Mouse (Mus musculus) liver, embryonic 11.5 days (tissue): Measurements from ENCODE around the gene Adssl1. TPM values are rescaled to one million over a fixed set of nuclear protein-coding genes. Genes with fewer than 3 reads are reported as not detected.

Experiments used
- ATAC-seq: fragments of 200-750 bp; cut with Nextera tagmentation; replicated peaks from 2 replicates; pipeline ENCODE4 v1.8.0; 2017; ENCODE audit warnings: moderate number of reproducible peaks, mild to moderate bottlenecking, moderate TSS enrichment, moderate library complexity; ENCODE audit not compliant: low FRiP score
- DNase-seq: peaks from one replicate; pipeline ENCODE4 v3.0.0-alpha.2; 2017; ENCODE audit warnings: low spot score
- H3K27ac ChIP-seq: fragments of 300-500 bp; sonication (generic); 2 replicates; pipeline ENCODE4 v1.5.1; 2014; ENCODE audit warnings: mild to moderate bottlenecking, low read depth, low read length, control low read depth
- H3K27me3 ChIP-seq: fragments of 300-500 bp; sonication (generic); replicated peaks from 2 replicates; pipeline ENCODE4 v1.6.1; 2014; ENCODE audit warnings: low read length, mixed read lengths; ENCODE audit not compliant: control insufficient read depth, insufficient read depth
- H3K36me3 ChIP-seq: fragments of 300-500 bp; sonication (generic); 2 replicates; pipeline ENCODE4 v1.6.1; 2014; ENCODE audit warnings: mild to moderate bottlenecking, low read length, moderate library complexity, mixed read lengths; ENCODE audit not compliant: control insufficient read depth, insufficient read depth
- H3K4me1 ChIP-seq: fragments of 300-500 bp; sonication (generic); replicated peaks from 2 replicates; pipeline ENCODE4 v1.6.1; 2014; ENCODE audit warnings: low read length, mixed read lengths; ENCODE audit not compliant: control insufficient read depth, insufficient read depth
- H3K4me2 ChIP-seq: fragments of 300-500 bp; sonication (generic); 2 replicates; pipeline ENCODE4 v1.6.1; 2014; ENCODE audit warnings: mild to moderate bottlenecking, control low read depth, moderate library complexity
- H3K4me3 ChIP-seq: fragments of 300-500 bp; sonication (generic); 2 replicates; pipeline ENCODE4 v1.5.1; 2014; ENCODE audit warnings: low read depth, low read length, control low read depth
- H3K9ac ChIP-seq: fragments of 300-500 bp; sonication (generic); 2 replicates; pipeline ENCODE4 v1.6.1; 2014; ENCODE audit warnings: low read depth, low read length, control low read depth
- H3K9me3 ChIP-seq: fragments of 300-500 bp; sonication (generic); 2 replicates; pipeline ENCODE4 v1.6.1; 2016; ENCODE audit warnings: low read length, inconsistent platforms, mixed read lengths; ENCODE audit not compliant: control insufficient read depth
- WGBS: fragments of 180-500 bp; shearing (Covaris S2); extraction: QIAGEN DNeasy Blood & Tissue Kit; methylation state at CpG from one replicate; pipeline ENCODE4 v1.1.7; 2014; 5-methylcytosine and 5-hydroxymethylcytosine counted together
- polyA plus RNA-seq: library from polyadenylated mRNA; unstranded; fragments of >200 nt; fragmentation: Nextera tagmentation; extraction: Ambion mirVana; gene quantifications from 2 replicates; pipeline ENCODE4 v1.2.1, GENCODE M21; 2014

The Adssl1 gene
- polyA plus RNA-seq, 1 experiment from 2014 or later: 7.4 TPM

GRCm38 (mm10) chr12:112596891-112597500, 22.8 kb upstream of the Adssl1 start:
- no peak overlapping the region for H3K9ac ChIP-seq
- DNase-seq: no peak
- H3K9me3 ChIP-seq: no peaks in the 10 kb centered on the region
- H3K4me1 ChIP-seq: peaks cover 60% of the 10 kb centered on the region
- no peak for ATAC-seq
- H3K27me3 ChIP-seq: no peaks in the 10 kb centered on the region; the same call in 1 of the 2 replicates
- H3K27ac ChIP-seq: no peak overlapping the region
- peaks cover 11% of the 10 kb centered on the region; the same call in 1 of the 2 replicates for H3K36me3 ChIP-seq
- WGBS: 76% methylated on average over 14 of the region's 14 CpGs
- no peak overlapping the region for H3K4me3 ChIP-seq
- no peak overlapping the region for H3K4me2 ChIP-seq

GRCm38 (mm10) chr12:112597618-112598017, 22.2 kb upstream of the Adssl1 start:
- DNase-seq (no peak), ATAC-seq (no peak)
- Histone ChIP-seq H3K27ac (no peak overlapping the region), H3K9me3 (no peaks in the 10 kb centered on the region), H3K27me3 (no peaks in the 10 kb centered on the region), H3K4me2 (no peak overlapping the region), H3K36me3 (peaks cover 11% of the 10 kb centered on the region; the same call in 1 of the 2 replicates), H3K4me1 (peaks cover 60% of the 10 kb centered on the region), H3K9ac (no peak overlapping the region), H3K4me3 (no peak overlapping the region)
- WGBS: 85% methylated on average over 8 of the region's 8 CpGs

- peaks cover 48% of the 10 kb centered on the region for H3K4me1 ChIP-seq
- DNase-seq (peak; percentile 69), ATAC-seq (peak; percentile 77)
- H3K36me3 ChIP-seq: peaks cover 14% of the 10 kb centered on the region
- H3K4me3 ChIP-seq: no peak overlapping the region
- no peak overlapping the region for H3K9ac ChIP-seq
- peak overlapping the region; percentile 46 for H3K4me2 ChIP-seq
- H3K9me3 ChIP-seq: no peaks in the 10 kb centered on the region
- H3K27me3 ChIP-seq: no peaks in the 10 kb centered on the region
- 5% methylated on average over 4 of the region's 4 CpGs for WGBS
- H3K27ac ChIP-seq: peak overlapping the region; percentile 67
Observed at GRCm38 (mm10) chr12:112599198-112599597, 20.6 kb upstream of the Adssl1 start.

- peaks cover 40% of the 10 kb centered on the region for H3K4me1 ChIP-seq
- H3K4me2 ChIP-seq: peak overlapping the region; percentile 22; the same call in 1 of the 2 replicates
- peak overlapping the region; percentile 67; the same call in 1 of the 2 replicates for H3K27ac ChIP-seq
- ATAC-seq (no peak; the same call in 1 of the 2 replicates), DNase-seq (no peak)
- H3K9ac ChIP-seq: no peak overlapping the region
- WGBS: 75% methylated on average over 30 of the region's 30 CpGs
- H3K27me3 ChIP-seq: no peaks in the 10 kb centered on the region
- no peaks in the 10 kb centered on the region for H3K9me3 ChIP-seq
- H3K4me3 ChIP-seq: no peak overlapping the region
- H3K36me3 ChIP-seq: peaks cover 16% of the 10 kb centered on the region
Observed at GRCm38 (mm10) chr12:112599942-112600611, 19.8 kb upstream of the Adssl1 start.

GRCm38 (mm10) chr12:112604022-112604421, 15.8 kb upstream of the Adssl1 start:
- Histone ChIP-seq H3K9ac (no peak overlapping the region), H3K4me1 (peaks cover 16% of the 10 kb centered on the region), H3K4me2 (no peak overlapping the region), H3K27me3 (no peaks in the 10 kb centered on the region), H3K4me3 (no peak overlapping the region), H3K27ac (no peak overlapping the region), H3K9me3 (no peaks in the 10 kb centered on the region), H3K36me3 (peaks cover 22% of the 10 kb centered on the region)
- DNase-seq (no peak), ATAC-seq (no peak)
- 70% methylated on average over 5 of the region's 5 CpGs for WGBS

- H3K36me3 ChIP-seq: peaks cover 27% of the 10 kb centered on the region
- ATAC-seq: peak; percentile 37
- no peaks in the 10 kb centered on the region for H3K9me3 ChIP-seq
- no peak overlapping the region for H3K4me3 ChIP-seq
- 68% methylated on average over 20 of the region's 20 CpGs for WGBS
- no peak overlapping the region for H3K9ac ChIP-seq
- no peaks in the 10 kb centered on the region for H3K27me3 ChIP-seq
- peaks cover 8% of the 10 kb centered on the region for H3K4me1 ChIP-seq
- no peak overlapping the region for H3K27ac ChIP-seq
- H3K4me2 ChIP-seq: no peak overlapping the region
- DNase-seq: no peak
Observed at GRCm38 (mm10) chr12:112604709-112605649, 14.9 kb upstream of the Adssl1 start.

GRCm38 (mm10) chr12:112605766-112606165, 14.1 kb upstream of the Adssl1 start:
- ATAC-seq (peak; percentile 71), DNase-seq (peak; percentile 71)
- H3K36me3 ChIP-seq: peaks cover 24% of the 10 kb centered on the region

GRCm38 (mm10) chr12:112606998-112607397, 12.8 kb upstream of the Adssl1 start:
- Histone ChIP-seq H3K4me3 (no peak overlapping the region), H3K36me3 (peaks cover 20% of the 10 kb centered on the region)

More at GRCm38 (mm10) chr12:112605766-112606165, 14.1 kb upstream of the Adssl1 start:
- Histone ChIP-seq H3K4me1 (peaks cover under 1% of the 10 kb centered on the region; the same call in 1 of the 2 replicates), H3K9me3 (no peaks in the 10 kb centered on the region), H3K4me3 (no peak overlapping the region), H3K9ac (no peak overlapping the region), H3K27me3 (no peaks in the 10 kb centered on the region), H3K27ac (no peak overlapping the region), H3K4me2 (no peak overlapping the region)
- WGBS: 51% methylated on average over 6 of the region's 6 CpGs

More at GRCm38 (mm10) chr12:112606998-112607397, 12.8 kb upstream of the Adssl1 start:
- H3K9me3 ChIP-seq: no peaks in the 10 kb centered on the region
- WGBS: 84% methylated on average over 6 of the region's 6 CpGs
- H3K27ac ChIP-seq: no peak overlapping the region
- no peaks in the 10 kb centered on the region for H3K4me1 ChIP-seq
- ATAC-seq (no peak), DNase-seq (no peak)
- H3K9ac ChIP-seq: no peak overlapping the region
- no peaks in the 10 kb centered on the region for H3K27me3 ChIP-seq
- no peak overlapping the region for H3K4me2 ChIP-seq
